Mouse (Mus musculus) brain, adult 10 weeks (tissue): ENCODE data around the gene Eml4. TPM values are rescaled to one million over a fixed set of nuclear protein-coding genes. Genes with fewer than 3 reads are reported as not detected.

ENCODE experiments used
- polyA plus RNA-seq: library from polyadenylated mRNA; stranded (reverse); fragments of 350-450 nt; fragmentation: Illumina TruSeq; extraction: RNeasy Lipid Tissue Mini Kit (QIAGEN cat#74804); gene quantifications from one replicate; pipeline ENCODE4 v1.2.3, GENCODE M21; 2015; ENCODE audit warnings: low read depth, low replicate concordance

Gene Eml4
- polyA plus RNA-seq, result 17.2 TPM

DNA sequence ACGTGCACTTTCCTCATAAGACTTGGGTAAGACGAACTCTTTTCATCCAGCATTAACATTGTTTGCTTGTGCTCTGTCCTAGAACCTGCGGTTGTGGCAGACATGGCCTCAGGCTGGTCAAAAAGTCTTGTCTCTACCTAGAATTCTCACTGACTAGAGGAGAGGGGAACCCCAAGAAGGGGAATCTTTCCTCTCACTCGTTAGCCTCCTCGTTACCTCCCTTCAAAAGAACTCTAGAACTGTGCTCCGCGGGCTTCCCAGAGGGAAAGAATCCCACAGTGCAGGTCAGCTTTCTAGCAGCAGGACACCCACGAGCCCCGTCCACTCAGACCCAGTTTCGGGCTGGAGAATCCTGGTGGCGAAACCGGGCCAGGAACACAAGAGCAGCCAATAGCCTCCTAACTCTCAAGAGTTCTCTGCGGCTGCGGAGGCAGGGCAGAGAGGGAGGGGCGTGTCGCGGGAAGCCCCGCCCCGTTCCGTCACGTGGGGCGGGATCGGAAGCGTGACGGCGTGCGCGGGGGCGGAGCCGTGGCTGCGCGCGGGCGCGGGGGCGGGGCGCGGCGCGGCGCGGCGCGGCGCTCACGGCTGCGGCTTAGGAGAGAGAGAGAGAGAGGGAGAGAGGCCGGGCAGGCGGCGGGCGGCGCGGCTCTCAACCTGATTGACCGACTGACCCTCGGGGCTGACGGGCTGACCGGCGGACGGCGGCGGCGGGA lies at the start of gene Eml4:
Gene Eml4 (plus strand): TSS at position 553 of the 713 bp plus-strand sequence.

DNA sequence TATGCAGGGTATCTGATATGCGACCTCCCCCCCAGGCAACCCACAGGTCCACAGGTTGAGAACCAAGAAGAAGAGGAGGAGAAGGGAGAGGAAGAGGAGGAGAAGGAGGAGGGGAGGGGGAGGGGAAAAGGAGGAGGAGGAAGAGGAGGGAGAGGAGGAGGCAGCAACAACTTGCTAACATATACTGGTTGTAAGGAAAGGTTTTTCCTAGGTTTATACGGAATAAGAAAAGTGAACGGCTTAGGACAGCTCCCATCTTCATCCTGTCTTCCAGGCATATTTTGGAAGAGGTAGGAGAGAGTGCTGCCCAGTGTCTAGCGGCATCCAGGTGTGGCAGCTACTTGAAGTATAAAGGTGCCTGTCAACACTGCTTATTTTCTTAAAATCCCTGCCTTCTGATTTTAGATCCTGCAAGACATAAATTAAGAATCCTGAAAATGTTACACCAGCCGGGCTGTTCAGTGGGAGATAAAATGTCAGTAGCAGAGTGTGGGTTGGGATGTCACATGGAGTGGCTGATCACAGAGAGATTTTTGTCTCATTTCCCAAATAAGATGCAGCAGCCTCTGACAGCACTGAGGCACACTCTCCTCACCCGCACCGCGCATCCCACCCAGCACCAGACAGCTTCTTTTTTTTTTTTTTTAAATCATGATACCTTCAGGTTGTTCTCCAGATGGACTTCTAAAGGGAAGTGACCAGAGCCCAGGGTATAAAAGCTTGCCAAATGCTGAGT lies 166.7 kb downstream of the Eml4 start, which contains the start of gene Cox7a2l:
Gene Cox7a2l (minus strand): TSS at position 51 of the 736 bp plus-strand sequence.

Other genes with a start within 250 kb of the Eml4 start
- gene Pkdcc, start 135.6 kb upstream of the Eml4 start, polyA plus RNA-seq, result 6.7 TPM
- gene Cox7a2l, start 166.4 kb downstream of the Eml4 start, polyA plus RNA-seq, result 429 TPM